Mouse (Mus musculus): ENCODE measurements at regions not wholly inside any gene's neighbourhood (a gene's known extent, or its start where the extent isn't known, plus 50 kb on each side); places are given as distances from the start of the nearest gene placed in this dataset.

GRCm38 (mm10) chr13:112000293-112000665 is 191.5 kb upstream of the Map3k1 start:
- no peak for DNase-seq (ENCODE audit: low spot score in 2 of 2)

- DNase-seq (ENCODE audit: low spot score in 2 of 2): no peak
Observed at GRCm38 (mm10) chr13:112000696-112001095, 191.9 kb upstream of the Map3k1 start.

GRCm38 (mm10) chr13:112001155-112002025 is 192.6 kb upstream of the Map3k1 start:
- no peak for DNase-seq (ENCODE audit: low spot score in 2 of 2)

- no peak for DNase-seq (ENCODE audit: low spot score in 2 of 2)
Observed at GRCm38 (mm10) chr13:112002661-112003347, 194.0 kb upstream of the Map3k1 start.

- DNase-seq (ENCODE audit: low spot score in 2 of 2): no peak
Observed at GRCm38 (mm10) chr13:112003445-112003844, 194.7 kb upstream of the Map3k1 start.

GRCm38 (mm10) chr13:112004126-112004525 is 195.3 kb upstream of the Map3k1 start:
- DNase-seq (ENCODE audit: low spot score in 2 of 2): no peak

GRCm38 (mm10) chr13:112005421-112005820 is 196.6 kb upstream of the Map3k1 start:
- DNase-seq (ENCODE audit: low spot score in 2 of 2): no peak

GRCm38 (mm10) chr13:112008806-112009205 is 200.0 kb upstream of the Map3k1 start:
- no peak for DNase-seq (ENCODE audit: low spot score in 2 of 2)

- no peak for DNase-seq (ENCODE audit: low spot score in 2 of 2)
Observed at GRCm38 (mm10) chr13:112009288-112009687, 200.5 kb upstream of the Map3k1 start.

GRCm38 (mm10) chr13:112010464-112010863 is 201.7 kb upstream of the Map3k1 start:
- DNase-seq (ENCODE audit: low spot score in 2 of 2): no peak

- no peak for DNase-seq (ENCODE audit: low spot score in 2 of 2)
Observed at GRCm38 (mm10) chr13:112012640-112013039, 203.8 kb upstream of the Map3k1 start.

GRCm38 (mm10) chr13:112015083-112015482 is 206.3 kb upstream of the Map3k1 start:
- no peak for DNase-seq (ENCODE audit: low spot score in 2 of 2)

GRCm38 (mm10) chr13:112016280-112016679 is 207.5 kb upstream of the Map3k1 start:
- DNase-seq (ENCODE audit: low spot score in 2 of 2): no peak

- no peak for DNase-seq (ENCODE audit: low spot score in 2 of 2)
Observed at GRCm38 (mm10) chr13:112018497-112019281, 209.9 kb upstream of the Map3k1 start.

GRCm38 (mm10) chr13:112019575-112019974 is 210.8 kb upstream of the Map3k1 start:
- DNase-seq (ENCODE audit: low spot score in 2 of 2): no peak

- no peak for DNase-seq (ENCODE audit: low spot score in 2 of 2)
Observed at GRCm38 (mm10) chr13:112023171-112023570, 214.4 kb upstream of the Map3k1 start.

- no peak for DNase-seq (ENCODE audit: low spot score in 2 of 2)
Observed at GRCm38 (mm10) chr13:112024667-112025585, 216.1 kb upstream of the Map3k1 start.

- DNase-seq (ENCODE audit: low spot score in 2 of 2): no peak
Observed at GRCm38 (mm10) chr13:112025586-112025950, 216.8 kb upstream of the Map3k1 start.

GRCm38 (mm10) chr13:112027736-112028135 is 218.9 kb upstream of the Map3k1 start:
- no peak for DNase-seq (ENCODE audit: low spot score in 2 of 2)

GRCm38 (mm10) chr13:112031061-112031460 is 222.3 kb upstream of the Map3k1 start:
- no peak for DNase-seq (ENCODE audit: low spot score in 2 of 2)

Data from layer of hippocampus, postnatal 10 days (tissue).